14 mouse cellular contexts compared by ENCODE assay signal in the genomic region with DNA sequence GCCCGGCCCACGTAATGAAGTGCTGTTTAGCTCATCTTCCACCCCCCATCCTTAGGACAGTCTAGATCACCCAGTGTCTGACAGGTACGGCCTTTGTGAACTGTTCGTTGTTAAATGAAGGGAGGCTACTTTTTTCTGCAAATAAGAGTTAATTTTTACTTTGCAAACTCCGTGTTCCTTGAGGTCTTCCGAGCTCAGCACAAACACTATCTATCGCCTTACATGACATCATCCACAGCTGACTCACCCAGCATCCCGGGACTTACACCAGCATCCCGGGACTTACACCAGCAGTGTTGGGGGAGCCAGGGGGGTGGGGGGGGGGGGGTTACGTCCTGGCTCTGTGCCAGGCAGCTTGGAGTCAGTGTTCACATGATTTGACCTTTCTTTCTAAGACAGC.
DNase-seq lines count a peak whose midpoint lies in the region; ATAC-seq lines count a peak whose summit lies in the region.
"Had no signal": no experiment of that assay in that cellular context is flagged by ENCODE, and none has a peak within 500 bp of the region (broad histone marks: within the 10 kb centered on the region; RNA-seq: fewer than 3 reads in every experiment).

No protein-coding gene starts in this region.

- H3K36me3 ChIP-seq in heart, embryonic 16.5 days (ENCODE audit: control insufficient read depth, insufficient read depth) = peaks cover 8% of the 10 kb centered on the region; the same call in 1 of the 2 replicates
- 0 out of 2 replicates have a peak, but pooled peaks cover 6% of the 10 kb centered on the region for H3K36me3 ChIP-seq in lung, embryonic 16.5 days (ENCODE audit: control insufficient read depth, insufficient read depth, low read length)

- no peaks in the 10 kb centered on the region for H3K9me3 ChIP-seq in heart, embryonic 16.5 days (replicated peaks; ENCODE audit: control insufficient read depth, low read length)
- no peaks in the 10 kb centered on the region for H3K9me3 ChIP-seq in lung, embryonic 16.5 days (ENCODE audit: control insufficient read depth, low read length)
- H3K9me3 ChIP-seq: embryonic facial prominence, embryonic 15.5 days had no signal

- no peak overlapping the region; the same call in 1 of the 2 replicates for H3K27ac ChIP-seq in heart, embryonic 16.5 days (ENCODE audit: low read length)
- H3K27ac ChIP-seq in lung, embryonic 16.5 days (ENCODE audit: low read length) = no peak overlapping the region
- H3K27ac ChIP-seq: embryonic facial prominence, embryonic 15.5 days had no signal

- H3K9ac ChIP-seq in heart, embryonic 16.5 days (ENCODE audit: low read length) = no peak overlapping the region
- H3K9ac ChIP-seq in lung, embryonic 16.5 days (ENCODE audit: low read length) = no peak overlapping the region
- H3K9ac ChIP-seq: embryonic facial prominence, embryonic 15.5 days had no signal

- peak; percentile 47 to 58 for DNase-seq in adrenal gland, adult (ENCODE audit: inconsistent age in 2 of 2, low spot score in 1 of 2)
- no peak for DNase-seq in adrenal gland, postnatal 10 days
- DNase-seq in heart, postnatal 4 days = no peak
- no peak for DNase-seq in lung, adult 18-20 months
- DNase-seq in cerebellum, adult 11 months = no peak
- no peak for DNase-seq in retina, postnatal 1 day
- DNase-seq: cerebellum, adult 9-11 months; kidney, adult 11 months; lung, adult 2 months; right cerebral cortex, postnatal 25 days had no signal

- H3K27me3 ChIP-seq in heart, embryonic 16.5 days (ENCODE audit: control insufficient read depth, insufficient read depth, low read length) = no peaks in the 10 kb centered on the region
- H3K27me3 ChIP-seq in lung, embryonic 16.5 days (ENCODE audit: control insufficient read depth, insufficient read depth, low read depth, low read length) = no peaks in the 10 kb centered on the region
- H3K27me3 ChIP-seq: embryonic facial prominence, embryonic 15.5 days had no signal

- 0 out of 2 replicates have a peak, but pooled peaks have one; percentile 55 for ATAC-seq in heart, embryonic 16.5 days (replicated peaks; ENCODE audit: extremely low read depth, insufficient read depth, low FRiP score)
- 0 out of 2 replicates have a peak, but pooled peaks have one; percentile 38 for ATAC-seq in lung, embryonic 16.5 days (ENCODE audit: low read depth)
- ATAC-seq: midbrain, embryonic 16.5 days had no signal

- H3K4me1 ChIP-seq in heart, embryonic 16.5 days (ENCODE audit: control insufficient read depth, insufficient read depth, low read length) = peaks cover 41% of the 10 kb centered on the region
- peaks cover 4% of the 10 kb centered on the region; the same call in 1 of the 2 replicates for H3K4me1 ChIP-seq in lung, embryonic 16.5 days (replicated peaks; ENCODE audit: control insufficient read depth, insufficient read depth, low read length)

- WGBS in heart, embryonic 16.5 days = 48% methylated on average over 10 of the region's 10 CpGs
- WGBS in lung, embryonic 16.5 days = 42% methylated on average over 10 of the region's 10 CpGs

- H3K4me3 ChIP-seq in heart, embryonic 16.5 days (ENCODE audit: low read length) = no peak overlapping the region
- H3K4me3 ChIP-seq in lung, embryonic 16.5 days (ENCODE audit: low read length) = no peak overlapping the region
- H3K4me3 ChIP-seq: embryonic facial prominence, embryonic 15.5 days had no signal

- no peak overlapping the region for H3K4me2 ChIP-seq in heart, embryonic 16.5 days (ENCODE audit: low read depth, low read length)
- no peak overlapping the region for H3K4me2 ChIP-seq in lung, embryonic 16.5 days (ENCODE audit: low read depth, low read length)
- H3K4me2 ChIP-seq: embryonic facial prominence, embryonic 15.5 days had no signal

Comparison
In these comparisons a context has a peak if more than half of its experiments do, and no peak if none do; other contexts are left out.
1. DNase-seq: peak in adrenal gland, adult (2 of 2); none in adrenal gland, postnatal 10 days (single experiment), heart, postnatal 4 days (single experiment), lung, adult 18-20 months (0 of 2), cerebellum, adult 11 months (single experiment) and retina, postnatal 1 day (single experiment).